Mouse (Mus musculus) urinary bladder, postnatal 14 days (tissue): ENCODE data around the gene Zcchc17.

ENCODE experiments used
- DNase-seq: peaks from one replicate; pipeline ENCODE4 v3.0.0; 2021; ENCODE audit warnings: low spot score

Zcchc17 gene

DNA sequence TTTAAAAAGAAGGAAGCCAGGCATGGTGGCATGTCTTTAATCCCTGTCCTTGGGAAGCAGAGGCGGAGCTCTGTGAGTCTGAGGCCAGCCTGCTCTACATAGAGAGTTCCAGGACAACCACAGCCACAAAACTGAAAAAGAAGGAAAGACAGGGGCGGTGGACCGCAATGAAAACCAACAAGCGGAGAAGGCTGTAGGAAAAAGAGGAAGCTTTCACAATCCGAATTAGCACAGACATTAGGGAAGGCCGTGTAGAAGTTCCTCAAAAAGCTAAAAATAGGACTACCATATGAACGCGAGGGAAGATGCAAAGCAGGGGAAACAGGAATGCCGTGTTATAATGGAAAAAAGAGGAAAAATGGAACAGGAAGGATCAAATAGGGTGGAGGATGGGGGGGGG lies 75.9 kb downstream of the Zcchc17 start:
- DNase-seq = no peak

DNA sequence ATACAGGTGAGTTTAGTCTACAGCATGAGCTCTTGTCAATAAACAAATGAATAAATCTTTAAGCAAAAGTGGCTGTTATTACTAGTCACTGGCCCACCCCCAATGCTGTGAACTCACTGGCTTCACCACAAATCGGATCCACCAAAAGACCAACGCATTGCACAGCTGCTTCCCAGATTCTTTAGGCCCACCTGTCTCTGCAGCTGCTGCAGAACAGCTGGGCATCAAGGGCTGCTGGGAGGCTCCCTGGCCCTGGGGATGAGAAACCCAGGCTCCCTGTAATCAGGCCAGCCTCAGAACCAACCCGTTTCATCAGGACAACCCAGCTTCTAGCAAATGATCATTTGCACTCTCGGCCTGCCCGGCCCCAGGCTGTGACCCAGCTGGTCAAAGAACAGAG lies 76.9 kb downstream of the Zcchc17 start:
- no peak for DNase-seq

DNA sequence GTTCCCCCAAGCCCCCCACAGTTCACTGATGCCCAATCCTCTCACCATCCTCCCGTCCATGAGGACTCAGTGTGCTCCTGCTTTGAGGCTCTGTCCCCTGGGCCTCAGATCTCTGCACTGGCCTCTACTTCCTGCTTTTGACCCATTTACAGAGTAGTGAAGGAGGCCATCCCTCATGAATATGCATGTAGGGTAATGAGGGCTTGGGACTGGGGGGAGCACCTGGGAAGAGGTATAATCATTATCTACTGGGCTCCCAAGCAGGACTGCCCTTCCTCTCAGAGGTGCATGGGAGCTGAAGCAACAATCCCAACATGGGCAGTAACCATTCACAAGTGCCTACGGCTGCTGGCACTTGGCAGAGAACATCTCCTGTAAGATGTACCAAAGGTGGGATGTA lies 80.6 kb downstream of the Zcchc17 start, which contains the start of gene Serinc2:
Gene Serinc2, minus strand, starts transcription at position 101 of the 400 bp plus-strand sequence.
- no peak for DNase-seq

DNA sequence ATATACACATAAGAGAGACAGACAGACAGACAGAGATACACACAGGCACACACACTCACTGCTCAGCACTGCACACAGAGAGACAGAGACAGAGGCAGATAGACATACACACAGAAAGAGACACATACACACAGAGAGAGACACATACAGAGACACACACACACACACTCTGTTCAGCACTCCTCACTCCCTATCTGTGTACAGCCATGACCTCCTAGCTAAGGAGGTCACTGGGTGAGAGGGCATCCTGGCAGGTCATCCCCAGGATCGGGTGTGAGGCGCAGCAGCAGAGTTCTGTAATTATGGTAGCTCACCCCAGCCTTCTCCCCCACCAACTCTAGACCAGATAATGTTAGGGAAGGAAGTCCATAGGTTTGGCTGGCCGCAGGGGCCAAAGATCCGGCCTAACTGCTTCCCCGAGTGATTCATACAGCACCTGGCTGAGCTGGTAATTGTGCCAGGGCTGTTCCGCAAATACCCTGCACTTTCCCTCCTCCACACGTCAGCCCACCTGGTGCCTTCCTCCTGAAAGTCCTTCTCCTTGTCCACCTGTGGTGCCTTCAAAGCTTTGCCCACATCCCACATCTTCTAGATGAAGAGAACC lies 83.1 kb downstream of the Zcchc17 start:
- DNase-seq = peak; percentile 69

DNA sequence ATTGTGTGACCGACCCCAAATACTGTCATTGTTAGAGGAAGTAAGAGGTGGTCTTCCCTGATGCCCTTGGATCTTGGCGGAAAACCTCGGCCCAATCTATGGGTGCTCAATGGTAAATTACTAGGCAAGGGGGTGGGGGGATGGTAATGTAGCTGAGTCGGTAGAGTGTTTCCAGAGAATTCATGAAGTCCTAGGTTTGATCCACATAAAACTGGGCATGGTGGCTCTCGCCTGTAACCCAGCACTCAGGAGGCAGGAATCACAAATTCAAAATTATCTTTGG lies 84.0 kb downstream of the Zcchc17 start:
- DNase-seq = no peak

DNA sequence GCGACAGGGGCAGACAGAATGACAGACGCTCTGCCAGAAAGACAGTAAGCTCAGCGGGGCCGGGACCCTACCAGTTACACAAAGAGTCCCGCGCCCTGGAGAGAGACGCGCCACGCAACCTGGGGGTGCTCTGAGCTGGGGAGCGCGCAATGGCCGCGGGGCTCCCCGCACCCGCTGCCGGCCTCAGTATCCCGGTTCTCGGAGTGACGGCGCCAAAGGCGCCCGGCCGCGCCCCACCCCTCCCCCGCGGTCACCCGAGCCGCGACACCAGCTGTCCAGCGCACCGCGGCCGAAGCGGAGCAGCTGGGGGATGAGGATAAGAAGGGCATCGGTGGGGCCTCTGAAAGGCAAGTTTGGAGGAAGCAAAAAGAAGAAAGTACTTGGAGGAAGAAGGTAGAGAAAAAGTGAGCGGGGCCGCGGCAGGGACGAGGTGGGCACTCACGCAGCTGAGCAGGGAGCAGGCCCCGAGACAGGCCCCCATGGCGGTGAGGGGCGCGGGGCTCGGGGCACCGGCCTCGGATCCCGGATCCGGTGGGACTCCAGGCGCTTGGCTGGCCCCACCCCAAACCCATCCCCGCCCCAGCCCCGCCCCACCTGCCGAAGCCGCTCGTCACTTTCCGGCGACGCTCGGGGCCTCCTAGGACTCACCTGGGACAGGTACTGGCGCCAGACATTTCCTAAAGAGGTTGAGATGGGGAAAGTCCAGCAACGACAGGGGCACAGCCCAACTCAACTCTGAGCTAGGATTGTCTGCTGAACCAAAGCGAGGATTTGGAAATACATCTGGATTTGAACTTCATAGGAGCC lies 84.5 kb downstream of the Zcchc17 start:
- peak; percentile 70 for DNase-seq

DNA sequence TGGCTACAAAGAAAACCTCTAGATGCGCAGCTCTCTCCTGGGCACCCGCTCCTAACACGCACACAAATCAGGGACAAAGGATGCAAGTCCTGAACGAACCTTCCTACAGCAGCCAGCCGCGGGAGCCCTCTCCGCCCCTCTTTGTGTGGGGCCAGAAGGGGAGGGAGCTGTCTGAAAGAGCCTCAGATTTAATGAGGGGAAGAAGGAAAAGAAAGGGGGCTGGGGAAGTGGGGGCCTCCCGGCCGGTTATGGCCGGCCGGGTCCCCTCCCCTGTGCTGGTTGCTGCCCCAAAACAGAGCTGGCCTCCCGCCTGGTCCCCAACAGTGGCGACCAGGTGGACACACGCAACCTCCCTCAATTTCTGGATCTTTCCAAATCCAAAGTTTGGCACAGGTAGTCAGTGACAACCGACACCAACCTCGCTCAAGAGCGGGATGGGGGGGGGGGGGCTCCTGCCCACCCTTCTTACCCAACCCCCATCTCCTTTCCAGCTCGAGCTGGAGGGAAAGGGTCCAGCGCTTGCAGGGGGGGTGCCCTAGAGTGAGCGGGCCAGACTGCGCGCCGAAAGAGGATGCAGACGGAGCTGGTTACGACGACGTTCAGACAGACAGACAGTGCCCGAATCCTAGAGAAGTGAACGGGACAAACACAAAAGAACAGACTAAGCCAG lies 85.3 kb downstream of the Zcchc17 start:
- DNase-seq = no peak

DNA sequence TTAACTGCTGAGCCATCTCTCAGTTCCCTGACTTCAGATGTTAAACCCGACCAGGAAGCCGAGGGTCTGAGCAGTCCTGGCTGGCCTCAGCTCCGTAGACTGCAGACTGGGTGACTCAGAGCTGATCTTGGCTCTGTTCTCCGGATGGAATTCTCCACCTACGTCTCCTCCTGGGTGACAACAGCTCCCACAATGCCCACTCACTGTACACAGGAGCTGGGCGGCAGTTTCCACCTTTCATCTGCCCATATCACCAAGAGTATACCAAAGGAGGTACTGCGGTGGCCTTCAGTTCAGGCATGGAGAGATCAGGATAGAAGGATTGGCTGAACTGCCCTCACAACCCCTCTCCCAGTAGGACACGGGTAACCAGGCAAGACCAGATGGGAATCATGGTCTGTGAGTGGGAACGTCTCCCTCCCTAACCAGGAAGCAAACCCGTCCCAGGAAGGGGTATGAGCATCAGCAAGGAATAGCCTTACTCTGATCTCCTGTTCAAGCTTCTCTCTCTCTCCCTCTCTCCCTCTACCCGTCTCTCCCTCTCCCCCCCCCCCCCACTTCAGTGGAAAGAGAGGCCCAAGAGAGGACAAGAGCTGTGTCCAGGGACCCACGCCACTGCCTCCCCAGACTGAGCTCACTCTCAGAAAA lies 85.9 kb downstream of the Zcchc17 start:
- DNase-seq = peak; percentile 65

DNA sequence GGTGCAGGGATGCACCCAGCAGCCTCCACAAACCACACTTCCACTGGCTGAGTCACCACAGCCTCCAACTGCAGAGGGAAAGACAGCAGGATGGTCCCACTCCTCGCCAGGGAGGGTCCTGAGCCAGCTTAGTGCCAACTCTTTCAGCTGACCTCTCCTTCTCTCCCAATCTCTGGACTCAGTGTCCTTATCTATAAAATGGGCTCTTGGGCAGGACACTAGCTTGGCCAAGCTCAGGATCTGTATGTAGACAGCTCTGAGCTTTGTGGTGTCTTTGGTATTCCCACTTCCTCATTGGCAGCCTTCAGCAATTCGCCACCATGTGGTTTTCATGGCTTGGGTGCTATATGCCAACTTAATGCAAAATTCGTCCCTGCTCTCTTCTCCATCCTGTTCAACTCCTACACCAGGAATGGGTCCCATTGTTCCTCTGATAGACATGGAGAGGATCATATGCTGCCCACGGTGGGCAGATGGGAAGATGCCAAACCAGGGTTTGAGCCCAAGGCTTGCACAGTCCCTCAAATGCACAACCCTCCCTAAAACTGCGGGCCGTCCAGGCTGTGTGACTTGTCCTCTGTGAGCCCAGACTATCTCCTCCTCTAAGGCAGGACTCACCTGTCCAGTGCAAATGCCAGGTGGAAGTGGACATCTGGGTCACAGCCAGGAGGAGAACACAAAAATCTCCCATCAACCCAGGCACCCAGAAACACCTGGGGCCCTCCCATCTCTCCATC lies 89.0 kb downstream of the Zcchc17 start:
- DNase-seq = no peak

DNA sequence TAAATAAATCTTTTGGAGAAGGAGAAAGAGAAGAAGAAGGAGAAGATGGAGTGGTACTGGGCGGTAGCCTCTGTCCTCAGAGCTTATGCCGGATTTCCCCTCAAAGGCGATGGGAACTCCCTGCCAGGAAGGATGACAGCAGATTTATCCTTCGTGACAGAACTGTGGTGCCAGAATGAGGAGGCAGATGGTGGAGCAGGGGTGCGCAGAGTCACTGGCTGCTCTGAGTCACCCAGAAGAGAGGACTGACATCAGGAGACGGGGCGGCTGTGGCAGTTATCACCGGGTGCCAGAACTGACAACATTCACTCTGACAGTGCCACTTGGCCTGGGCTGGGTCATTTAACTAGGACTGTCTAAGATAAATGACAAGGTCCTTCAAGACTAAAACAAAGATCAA lies 89.7 kb downstream of the Zcchc17 start:
- DNase-seq = no peak

DNA sequence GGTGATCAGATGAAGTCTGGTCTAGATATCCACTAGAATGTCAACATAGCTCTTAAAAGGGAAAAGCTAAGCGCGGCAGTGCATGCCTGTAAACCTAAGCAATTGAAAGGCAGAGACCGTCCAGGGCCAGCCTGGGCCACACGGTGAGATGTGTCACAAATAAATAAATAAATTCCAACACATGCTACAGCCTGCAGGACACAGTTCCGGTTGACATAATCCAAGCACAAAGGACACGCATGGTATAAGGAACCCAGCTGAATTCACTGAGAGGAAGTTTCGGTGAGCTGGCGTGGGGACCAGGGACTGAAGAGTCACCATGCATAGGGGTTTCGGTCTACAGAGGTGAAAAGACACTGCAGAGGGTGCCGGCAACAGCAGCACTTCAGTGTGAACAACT lies 91.0 kb downstream of the Zcchc17 start:
- peak; percentile 50 for DNase-seq

DNA sequence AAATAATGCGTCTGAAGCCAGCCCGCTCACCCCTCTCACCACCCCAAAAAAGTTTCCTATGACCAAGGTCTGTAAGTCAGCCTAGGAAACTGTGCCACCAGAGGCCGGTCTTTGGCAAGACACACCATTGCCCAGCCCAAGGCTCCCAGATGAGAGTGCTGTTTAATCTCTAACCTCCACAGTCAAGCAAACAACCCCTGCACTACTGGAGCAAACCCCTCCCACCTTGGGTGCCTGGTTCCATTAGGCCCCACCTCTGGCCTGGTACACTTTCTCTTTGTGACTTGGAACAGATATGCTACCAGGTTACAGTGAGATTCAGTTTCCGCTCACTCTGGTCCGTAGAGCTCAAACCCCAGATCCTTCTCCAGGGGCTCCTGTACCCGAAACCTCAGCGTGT lies 92.7 kb downstream of the Zcchc17 start:
- peak; percentile 28 for DNase-seq

DNA sequence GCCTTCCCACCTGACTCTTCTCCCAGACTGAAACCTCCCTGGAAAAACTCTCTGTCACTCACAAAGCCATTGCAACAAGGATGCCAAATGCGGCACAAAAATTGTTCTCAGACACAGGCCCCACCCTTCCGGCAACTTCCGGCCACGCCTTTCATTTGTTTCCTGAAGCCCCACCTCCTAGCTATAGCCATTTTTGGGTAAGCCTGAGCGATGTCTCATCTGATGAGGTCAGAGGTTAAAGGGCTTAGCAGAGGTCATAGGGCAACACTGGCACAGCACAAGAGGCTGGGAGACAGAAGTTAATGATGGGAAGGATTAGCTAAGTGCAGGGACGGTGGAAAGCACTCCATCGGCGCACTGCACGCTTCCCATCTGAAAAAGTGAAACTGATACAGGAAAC lies 93.1 kb downstream of the Zcchc17 start:
- peak; percentile 21 for DNase-seq
